Mouse (Mus musculus) central nervous system, embryonic 18 days (tissue): ENCODE results near the gene Tut7. TPM values are rescaled to one million over a fixed set of nuclear protein-coding genes. Genes with fewer than 3 reads are reported as not detected.

Experiments
- polyA plus RNA-seq: library from polyadenylated mRNA; depleted of rRNA; stranded (reverse); fragments of >200 nt; gene quantifications from 2 replicates; pipeline ENCODE4 v1.2.3, GENCODE M21; 2012; rRNA removed

Gene Tut7
- polyA plus RNA-seq, result 34.1 and 35.5 TPM in 2 replicates

GRCm38 (mm10) chr13:59822507-59823462, at the start of gene Tut7:
TSS of gene Tut7 (minus strand) at chr13:59823147.

GRCm38 (mm10) chr13:59782145-59782544, 40.8 kb downstream of the Tut7 start, which contains the start of gene Gm49354:
TSS of gene Gm49354 (minus strand) at chr13:59782245.

GRCm38 (mm10) chr13:59769296-59770163, 53.4 kb downstream of the Tut7 start, which contains the start of gene Isca1:
TSS of gene Isca1 (minus strand) at chr13:59769810.

GRCm38 (mm10) chr13:59746711-59747110, 76.2 kb downstream of the Tut7 start, which contains the start of gene 1700014D04Rik:
TSS of gene 1700014D04Rik (minus strand) at chr13:59746752.

GRCm38 (mm10) chr13:59731652-59732051, 91.3 kb downstream of the Tut7 start, which contains the start of gene Spata31d1d:
TSS of gene Spata31d1d (minus strand) at chr13:59731752.

Other genes with a start within 250 kb of the Tut7 start
- gene Agtpbp1, start 237.9 kb downstream of the Tut7 start, polyA plus RNA-seq, result 61.7 and 66.3 TPM in 2 replicates
- 112 and 114 TPM in 2 replicates for gene Naa35, start 237.9 kb downstream of the Tut7 start, polyA plus RNA-seq
- gene Golm1, start 147.3 kb downstream of the Tut7 start, polyA plus RNA-seq, result 12.1 and 14.7 TPM in 2 replicates
- gene 4921517D22Rik, start 129.0 kb downstream of the Tut7 start, polyA plus RNA-seq, result not detected in 2 replicates
- gene Spata31d1a, start 112.8 kb downstream of the Tut7 start, polyA plus RNA-seq, result 0.01 and 0.03 TPM in 2 replicates
- 0.03 TPM in 2 replicates for gene Spata31d1b, start 110.9 kb downstream of the Tut7 start, polyA plus RNA-seq
- gene Spata31d1d, start 91.4 kb downstream of the Tut7 start, polyA plus RNA-seq, result not detected in 2 replicates
- 0.11 and 0.23 TPM in 2 replicates for gene 1700014D04Rik, start 76.4 kb downstream of the Tut7 start, polyA plus RNA-seq
- 132 and 140 TPM in 2 replicates for gene Isca1, start 53.3 kb downstream of the Tut7 start, polyA plus RNA-seq
- 0.76 TPM in 1 of 2 replicates, not detected in the other for gene Gm49354, start 40.9 kb downstream of the Tut7 start, polyA plus RNA-seq